Mouse (Mus musculus): ENCODE measurements around the gene Ryr2.

DNA sequence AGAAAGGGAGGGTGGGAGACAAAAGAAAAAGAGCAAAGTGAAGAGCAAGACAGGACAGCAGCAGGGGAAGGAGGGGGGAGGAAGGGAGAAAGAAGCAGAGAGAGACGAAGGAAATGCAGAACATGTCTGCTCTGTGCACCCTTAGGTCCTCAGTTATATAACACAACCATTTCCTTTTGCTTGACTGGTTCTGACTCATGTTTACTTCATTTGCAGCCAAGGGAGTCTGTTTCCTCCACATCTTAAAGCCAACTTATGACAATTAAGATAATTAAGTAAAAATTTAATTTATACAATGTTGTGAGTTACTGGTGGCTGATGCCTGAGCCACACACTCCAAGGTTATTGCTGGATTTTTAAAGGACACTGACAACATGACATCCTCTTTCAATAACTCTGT lies 569.9 kb downstream of the Ryr2 start:
- TF ChIP-seq POLR2A (IDR thresholded peaks at IDR 0.05; ENCODE audit: insufficient read depth, low read depth, low read length), result no peak
- no peak for TF ChIP-seq CTCF (IDR thresholded peaks at IDR 0.05)
